Mouse (Mus musculus) left cerebral cortex, adult 8-10 months (tissue): ENCODE measurements around the gene Mdfic. TPM values are rescaled to one million over a fixed set of nuclear protein-coding genes. Genes with fewer than 3 reads are reported as not detected.

ENCODE experiments used
- DNase-seq, 2 experiments: peaks; one replicate each; pipeline ENCODE4 v3.0.0; 2022; ENCODE audit warnings: low spot score in 2 of 2
- total RNA-seq, 4 experiments: library from RNA; stranded (reverse); gene quantifications; 2 replicates each; pipeline ENCODE4 v1.2.4; 2022

Gene Mdfic
- total RNA-seq, 4 experiments from 2014 or later, result 3.6 to 6.1 (median 4.0) TPM

DNA sequence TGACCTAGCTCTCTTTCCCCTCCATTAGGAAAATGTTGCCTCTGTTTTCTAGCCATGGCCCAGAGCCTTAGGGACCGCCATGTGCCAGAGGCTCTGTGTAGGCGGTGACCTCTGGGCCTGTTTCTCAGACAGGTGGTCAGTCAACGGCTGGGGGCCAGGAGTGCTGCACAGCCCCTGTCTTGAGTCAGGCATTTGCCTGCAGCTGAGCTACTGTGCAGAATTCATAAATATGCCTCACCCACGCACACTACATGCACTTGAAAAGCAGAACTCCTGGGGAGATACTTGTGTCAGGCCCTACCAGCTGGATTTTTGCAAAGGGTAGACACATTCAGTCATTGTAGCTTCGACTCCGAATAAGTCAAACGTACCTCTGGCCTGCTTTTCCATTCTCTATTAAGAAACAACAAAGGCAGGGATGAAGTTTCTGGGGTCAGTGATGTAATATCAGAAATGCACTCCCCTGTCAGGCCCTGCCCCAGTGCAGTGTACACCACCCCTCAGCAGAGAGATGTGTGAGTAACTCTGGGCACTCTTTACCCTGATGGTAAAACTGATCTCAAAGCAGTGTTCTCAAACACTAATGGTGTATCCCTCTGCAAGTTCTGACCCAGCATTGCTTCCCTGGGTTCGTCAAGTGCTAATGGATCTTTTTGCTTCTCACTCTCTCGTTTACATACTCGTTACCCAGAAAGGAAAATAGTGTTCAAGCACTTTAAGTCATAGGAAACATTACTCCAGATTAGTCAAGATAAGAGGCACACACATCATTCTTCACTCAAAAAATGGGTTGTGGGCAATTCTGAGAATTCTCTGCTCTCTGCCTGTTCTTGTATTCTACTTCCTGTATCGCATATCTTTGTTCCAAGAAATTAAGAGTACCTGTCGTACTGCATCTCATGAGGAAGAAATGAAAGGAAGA, 72.5 kb downstream of the Mdfic start:
- peak in 1 of 2 experiments; percentile 8 for DNase-seq

DNA sequence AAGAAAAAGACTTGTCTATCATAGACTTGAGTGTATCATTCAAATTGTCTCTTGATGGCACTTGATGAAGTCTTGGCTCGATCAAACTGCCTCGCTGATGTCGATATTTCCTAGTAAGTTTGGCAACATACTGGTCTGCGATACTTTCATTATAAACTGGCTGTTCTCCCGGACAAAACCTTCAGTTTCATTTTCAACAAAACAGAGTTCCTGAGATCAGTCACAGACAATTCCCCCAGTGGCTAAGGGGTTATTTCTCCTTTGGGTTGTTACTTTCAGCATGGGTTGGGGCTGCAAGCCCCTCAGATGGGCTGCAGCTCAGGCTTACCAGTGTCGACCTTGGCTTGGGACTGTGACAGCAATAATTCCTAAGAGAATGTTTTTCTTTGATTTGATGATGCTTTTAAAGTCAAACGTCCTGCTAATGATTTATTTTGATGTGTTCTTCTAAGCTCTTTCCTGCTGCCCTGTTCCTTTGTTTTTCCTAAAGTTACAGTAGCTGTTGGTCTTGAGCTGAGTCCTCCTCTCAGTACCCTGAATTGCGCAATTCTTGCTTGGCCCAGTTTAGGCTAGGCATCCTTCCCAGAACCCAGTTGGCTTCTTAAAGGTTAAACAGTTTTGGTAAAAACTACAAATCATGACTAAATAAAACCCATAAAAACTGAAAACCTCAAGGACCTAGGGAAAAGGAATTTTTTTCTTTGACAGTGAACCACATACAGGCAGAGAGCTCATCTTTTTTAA, 73.3 kb downstream of the Mdfic start:
- DNase-seq, result no peak

DNA sequence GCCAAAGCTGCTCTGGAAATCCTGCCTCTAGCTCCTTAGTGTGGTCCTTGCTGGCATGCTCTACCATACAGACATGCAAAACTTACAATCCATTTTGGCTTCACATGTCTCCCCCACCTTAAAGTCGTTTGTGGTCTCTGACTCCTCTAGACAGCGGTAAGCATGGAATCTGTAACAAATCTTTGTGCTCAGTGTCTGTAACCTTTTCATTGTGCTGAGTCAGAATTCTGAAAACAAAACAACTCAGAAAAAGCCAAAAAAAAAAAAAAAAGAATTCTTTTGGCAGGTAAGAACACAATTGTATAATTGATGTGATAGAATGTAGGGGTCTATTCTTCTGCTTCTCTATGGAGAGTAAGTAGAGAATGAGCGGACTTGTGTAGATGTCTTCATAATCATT, 74.3 kb downstream of the Mdfic start:
- no peak for DNase-seq

DNA sequence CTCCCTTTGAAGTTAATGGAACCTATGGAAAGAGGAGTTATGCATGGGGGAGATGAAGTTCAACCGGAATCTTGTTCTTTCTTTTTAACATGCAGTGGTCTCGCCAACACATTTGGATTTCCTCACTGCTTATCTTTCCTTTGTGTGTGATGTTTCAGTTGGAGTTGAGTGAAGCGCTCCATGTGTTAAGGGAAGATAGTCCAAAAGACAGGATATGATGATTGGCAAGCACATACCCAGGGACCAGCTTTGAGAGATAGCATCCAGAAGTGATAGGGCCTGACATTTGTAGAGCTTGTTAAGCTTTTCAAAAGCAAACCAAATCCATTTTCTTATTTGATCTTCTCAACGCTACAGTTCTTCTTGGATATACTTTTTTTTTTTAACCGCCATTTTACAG, 86.9 kb downstream of the Mdfic start:
- DNase-seq, result no peak

DNA sequence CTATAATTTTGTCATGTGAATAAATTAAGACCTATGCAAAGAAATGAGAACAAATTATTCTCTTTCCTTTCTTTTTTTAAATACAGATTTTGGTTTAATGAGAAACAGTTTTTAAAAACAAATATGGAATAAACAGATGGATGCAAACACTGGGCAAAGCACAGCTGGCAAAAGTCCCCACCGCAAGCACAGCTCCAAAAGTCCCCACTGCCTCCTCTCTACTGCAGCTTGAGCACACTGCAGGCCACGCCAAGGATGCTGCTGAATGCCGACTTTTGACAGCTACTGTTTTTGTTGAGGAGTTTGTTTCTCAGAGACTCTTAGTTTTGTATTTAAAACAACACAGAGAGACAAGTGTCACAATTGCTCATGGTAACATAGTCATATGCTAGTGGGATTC, 104.8 kb downstream of the Mdfic start:
- no peak for DNase-seq

DNA sequence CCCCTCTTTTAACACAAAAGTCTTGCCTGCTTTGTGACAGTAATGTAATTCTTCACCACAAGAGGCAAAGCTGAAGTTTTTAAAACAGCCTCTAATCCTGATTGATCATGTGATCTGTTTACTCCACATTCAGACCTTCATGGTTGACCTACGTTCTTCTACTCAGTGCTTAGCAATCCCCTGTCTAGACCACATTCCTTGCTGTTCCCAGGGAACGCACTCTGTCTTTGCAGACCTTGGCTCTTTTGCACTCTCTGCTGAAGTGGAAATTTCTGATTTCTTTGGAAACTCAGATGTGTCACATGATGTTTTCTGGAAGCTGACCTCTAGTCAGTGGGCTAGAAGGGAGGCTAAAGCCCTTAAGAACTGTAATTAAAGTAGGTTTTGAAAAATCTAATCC, 109.4 kb downstream of the Mdfic start:
- no peak for DNase-seq

DNA sequence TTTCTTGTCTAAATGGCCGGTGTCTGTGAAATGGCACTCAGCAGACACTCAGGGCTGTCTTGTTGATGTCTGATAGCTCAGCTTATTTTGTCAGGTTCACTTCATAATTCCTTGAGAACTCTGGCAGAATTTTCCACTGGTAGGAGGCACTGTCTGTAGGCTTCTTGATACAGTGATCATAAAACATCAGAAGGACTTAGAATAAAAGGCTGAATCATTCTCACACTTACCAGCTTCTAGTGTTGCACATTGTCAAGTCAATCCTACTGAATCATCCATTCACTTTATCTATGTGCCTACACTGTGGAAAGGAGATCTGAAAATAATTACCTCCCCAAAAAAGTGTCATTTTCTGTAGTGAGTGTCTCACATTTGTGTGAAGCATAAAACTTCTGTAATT, 110.2 kb downstream of the Mdfic start:
- no peak for DNase-seq

- DNase-seq, result no peak
Observed at GRCm38 (mm10) chr6:15837695-15838094, 117.2 kb downstream of the Mdfic start.

GRCm38 (mm10) chr6:15839831-15840230, 119.4 kb downstream of the Mdfic start:
- no peak for DNase-seq

DNA sequence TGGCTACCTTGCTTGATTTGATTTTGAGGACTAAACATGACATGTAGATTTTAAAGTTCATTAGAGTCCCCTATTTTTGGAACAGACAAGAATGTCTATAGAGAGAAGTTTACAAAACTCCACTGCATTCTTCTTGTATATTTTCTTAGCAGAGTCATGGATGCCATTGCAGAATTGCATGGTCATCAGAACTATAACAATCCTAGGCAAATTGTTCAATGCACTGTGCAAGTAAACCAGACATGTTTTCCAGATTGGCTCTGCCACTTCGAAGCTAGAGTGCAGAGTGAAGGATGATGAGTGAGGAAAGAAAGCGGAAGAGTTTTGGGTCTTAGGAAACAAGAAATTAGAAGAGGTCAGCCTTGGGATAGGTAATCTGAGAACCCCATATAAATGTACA, 120.0 kb downstream of the Mdfic start:
- DNase-seq, result no peak

DNA sequence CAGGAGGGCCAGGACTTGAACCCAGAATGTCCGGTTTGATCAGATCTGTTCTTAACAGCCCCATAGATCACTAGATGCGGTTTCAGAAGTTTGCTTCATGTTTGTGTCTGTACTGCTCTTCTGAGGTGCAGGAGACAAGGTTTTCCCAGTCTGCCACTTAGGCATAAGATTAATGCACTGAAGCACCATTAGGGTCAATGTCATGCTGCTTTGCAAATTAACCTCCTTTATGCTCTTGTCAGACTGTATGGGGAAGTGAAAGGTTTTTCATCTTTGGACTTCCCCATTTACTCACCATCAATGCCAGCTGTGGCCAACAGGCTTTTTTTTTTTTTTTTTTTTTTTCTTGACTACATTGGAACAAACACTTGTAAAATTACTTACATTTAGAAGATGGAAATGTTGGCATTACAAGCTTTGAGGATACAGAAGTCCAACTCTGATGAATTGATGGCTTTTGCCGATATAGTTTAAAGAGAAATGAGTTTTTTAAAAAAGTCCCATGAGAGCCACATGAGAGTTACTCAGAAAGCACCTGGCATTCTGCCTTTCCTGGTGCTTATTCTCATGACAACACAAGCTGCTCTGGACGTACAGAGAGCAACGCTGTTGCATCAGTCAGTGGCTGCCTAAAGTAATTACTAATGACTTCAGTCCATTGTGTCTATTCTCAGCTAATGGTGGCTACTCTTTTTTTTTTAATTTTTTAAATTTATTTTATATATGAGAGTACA, 121.2 kb downstream of the Mdfic start:
- no peak for DNase-seq

- DNase-seq, result no peak
Observed at GRCm38 (mm10) chr6:15843295-15843694, 122.8 kb downstream of the Mdfic start.

- no peak for DNase-seq
Observed at GRCm38 (mm10) chr6:15845711-15846342, 125.4 kb downstream of the Mdfic start.
